Mouse (Mus musculus) heart, embryonic 15.5 days (tissue): ENCODE data around the gene Hip1. TPM values are rescaled to one million over a fixed set of nuclear protein-coding genes. Genes with fewer than 3 reads are reported as not detected.
"Not testable (repeated sequence)": the region's sequence is repeated elsewhere in the genome, so short reads cannot be mapped to it uniquely, and the experiment has no call there.

ENCODE experiments used
- ATAC-seq: fragments of 200-750 bp; cut with Nextera tagmentation; replicated peaks from 2 replicates; pipeline ENCODE4 v1.8.0; 2017; ENCODE audit warnings: low read depth, moderate TSS enrichment; ENCODE audit not compliant: insufficient number of reproducible peaks, insufficient read depth, low FRiP score
- H3K27ac ChIP-seq: fragments of 300-500 bp; sonication (generic); 2 replicates; pipeline ENCODE4 v1.5.1; 2015; ENCODE audit warnings: mild to moderate bottlenecking, inconsistent platforms
- H3K27me3 ChIP-seq: fragments of 300-500 bp; sonication (generic); 2 replicates; pipeline ENCODE4 v1.6.1; 2015; ENCODE audit warnings: inconsistent platforms
- H3K36me3 ChIP-seq: fragments of 300-500 bp; sonication (generic); 2 replicates; pipeline ENCODE4 v1.6.1; 2015; ENCODE audit warnings: mild to moderate bottlenecking, inconsistent platforms
- H3K4me1 ChIP-seq: fragments of 300-500 bp; sonication (generic); replicated peaks from 2 replicates; pipeline ENCODE4 v1.6.1; 2015; ENCODE audit warnings: inconsistent platforms
- H3K4me2 ChIP-seq: fragments of 300-500 bp; sonication (generic); 2 replicates; pipeline ENCODE4 v1.6.1; 2015; ENCODE audit warnings: inconsistent platforms, mild to moderate bottlenecking, moderate library complexity
- H3K4me3 ChIP-seq: fragments of 300-500 bp; sonication (generic); 2 replicates; pipeline ENCODE4 v1.5.1; 2015; ENCODE audit warnings: mild to moderate bottlenecking, inconsistent platforms
- H3K9ac ChIP-seq: fragments of 300-500 bp; sonication (generic); 2 replicates; pipeline ENCODE4 v1.6.1; 2015; ENCODE audit warnings: mild to moderate bottlenecking, inconsistent platforms
- H3K9me3 ChIP-seq: fragments of 300-500 bp; sonication (generic); replicated peaks from 2 replicates; pipeline ENCODE4 v1.6.1; 2016; ENCODE audit warnings: inconsistent platforms
- WGBS: fragments of 180-500 bp; shearing (Covaris S2); methylation state at CpG from one replicate; pipeline ENCODE4 v1.1.7; 2015; ENCODE audit warnings: mixed read lengths; 5-methylcytosine and 5-hydroxymethylcytosine counted together
- polyA plus RNA-seq: library from polyadenylated mRNA; unstranded; fragments of >200 nt; fragmentation: Nextera tagmentation; extraction: Ambion mirVana; gene quantifications from 2 replicates; pipeline ENCODE4 v1.2.1, GENCODE M21; 2015

Hip1 gene
- polyA plus RNA-seq, 1 experiment from 2014 or later: 20.6 TPM

- ATAC-seq: no peak
- peaks cover 7% of the 10 kb centered on the region; the same call in 1 of the 2 replicates for H3K4me1 ChIP-seq
- no peak overlapping the region for H3K9ac ChIP-seq
- no peaks in the 10 kb centered on the region for H3K27me3 ChIP-seq
- H3K36me3 ChIP-seq: peaks cover 16% of the 10 kb centered on the region; the same call in 1 of the 2 replicates
- peak overlapping the region; percentile 9; the same call in 1 of the 2 replicates for H3K4me2 ChIP-seq
- H3K27ac ChIP-seq: peak overlapping the region; percentile 61
- 83% methylated on average over 4 of the region's 4 CpGs for WGBS
- H3K9me3 ChIP-seq: no peaks in the 10 kb centered on the region
- no peak overlapping the region for H3K4me3 ChIP-seq
Measured at GRCm38 (mm10) chr5:135460833-135461173, 84.1 kb downstream of the Hip1 start.

DNA sequence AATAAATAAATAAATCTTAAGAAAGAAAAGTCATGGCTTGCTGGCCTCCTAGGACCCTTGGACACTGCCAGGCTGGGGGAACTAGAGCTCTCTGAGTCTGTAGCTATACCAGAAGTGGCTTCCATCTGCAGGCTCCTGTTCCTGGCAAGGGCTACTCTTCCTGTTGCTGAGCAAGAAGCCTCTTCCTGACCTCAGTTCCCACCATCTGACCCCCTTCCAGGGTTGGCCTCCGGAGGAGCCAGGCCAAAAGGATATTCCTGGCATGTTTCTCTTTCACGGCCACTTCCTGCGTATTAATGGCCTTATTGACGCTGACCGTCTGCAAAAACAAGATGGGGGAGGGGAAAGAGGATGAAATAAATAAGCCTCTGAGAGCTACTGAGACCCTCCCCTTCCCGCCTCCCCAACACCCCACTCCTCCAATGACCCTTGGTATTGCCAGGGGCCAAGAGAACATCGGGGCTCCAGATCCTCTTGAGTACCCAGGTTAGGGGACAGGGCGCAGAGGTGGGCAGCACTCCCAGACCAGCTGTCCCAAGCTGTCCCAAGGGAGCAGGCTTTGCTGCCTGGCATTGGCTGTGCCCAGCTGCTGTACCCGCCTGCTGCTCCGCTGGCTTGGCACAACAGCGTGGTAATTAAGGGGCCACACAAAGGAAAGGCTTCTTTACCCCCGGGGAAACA lies 84.6 kb downstream of the Hip1 start:
- H3K27ac ChIP-seq: peak overlapping the region; percentile 61

DNA sequence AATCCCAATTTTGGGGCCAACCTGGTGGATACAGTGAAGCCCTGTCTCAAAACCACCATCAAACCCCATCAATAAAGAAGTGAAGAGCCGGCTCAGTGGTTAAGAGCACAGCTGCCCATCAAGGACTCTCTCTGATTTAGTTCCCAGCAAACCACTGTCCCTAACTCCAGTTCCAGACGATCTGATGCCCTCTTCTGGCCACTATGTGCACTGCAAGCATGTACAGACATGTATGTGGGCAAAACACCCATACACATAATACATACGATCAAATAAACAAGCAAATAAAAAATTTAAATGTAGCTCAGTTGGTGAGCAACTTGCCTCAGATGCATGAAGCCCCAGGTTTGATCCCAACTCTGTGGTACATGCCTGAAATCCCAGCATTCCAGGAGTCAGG lies 85.4 kb downstream of the Hip1 start:
- Histone ChIP-seq H3K4me3 (no peak overlapping the region), H3K4me2 (no peak overlapping the region), H3K36me3 (peaks cover 27% of the 10 kb centered on the region), H3K27ac (no peak overlapping the region), H3K9ac (no peak overlapping the region), H3K27me3 (no peaks in the 10 kb centered on the region), H3K9me3 (no peaks in the 10 kb centered on the region), H3K4me1 (peaks cover 4% of the 10 kb centered on the region; the same call in 1 of the 2 replicates)
- 65% methylated on average over 3 of the region's 3 CpGs for WGBS
- no peak for ATAC-seq

More for the DNA sequence above, 84.6 kb downstream of the Hip1 start:
- Histone ChIP-seq H3K4me1 (peaks cover 4% of the 10 kb centered on the region; the same call in 1 of the 2 replicates), H3K4me2 (peak overlapping the region; percentile 9; the same call in 1 of the 2 replicates), H3K9me3 (no peaks in the 10 kb centered on the region), H3K4me3 (no peak overlapping the region), H3K9ac (no peak overlapping the region), H3K27me3 (no peaks in the 10 kb centered on the region), H3K36me3 (peaks cover 19% of the 10 kb centered on the region; the same call in 1 of the 2 replicates)
- WGBS: 78% methylated on average over 12 of the region's 12 CpGs
- peak; percentile 40; the same call in 1 of the 2 replicates for ATAC-seq

- no peak for ATAC-seq
- Histone ChIP-seq H3K27ac (no peak overlapping the region), H3K36me3 (peaks cover 36% of the 10 kb centered on the region), H3K4me2 (no peak overlapping the region), H3K9me3 (no peaks in the 10 kb centered on the region), H3K9ac (no peak overlapping the region), H3K27me3 (no peaks in the 10 kb centered on the region), H3K4me3 (no peak overlapping the region), H3K4me1 (no peaks in the 10 kb centered on the region; the same call in 1 of the 2 replicates)
- WGBS: 86% methylated on average over 16 of the region's 16 CpGs
Measured at GRCm38 (mm10) chr5:135457961-135458360, 87.0 kb downstream of the Hip1 start.

- no peaks in the 10 kb centered on the region for H3K9me3 ChIP-seq
- WGBS: 91% methylated on average over 9 of the region's 9 CpGs
- H3K27ac ChIP-seq: no peak overlapping the region
- no peak overlapping the region for H3K4me3 ChIP-seq
- H3K4me1 ChIP-seq: no peaks in the 10 kb centered on the region; the same call in 1 of the 2 replicates
- no peak overlapping the region for H3K9ac ChIP-seq
- no peak for ATAC-seq
- H3K27me3 ChIP-seq: no peaks in the 10 kb centered on the region
- H3K36me3 ChIP-seq: peaks cover 36% of the 10 kb centered on the region
- no peak overlapping the region for H3K4me2 ChIP-seq
Measured at GRCm38 (mm10) chr5:135456515-135456914, 88.4 kb downstream of the Hip1 start.

DNA sequence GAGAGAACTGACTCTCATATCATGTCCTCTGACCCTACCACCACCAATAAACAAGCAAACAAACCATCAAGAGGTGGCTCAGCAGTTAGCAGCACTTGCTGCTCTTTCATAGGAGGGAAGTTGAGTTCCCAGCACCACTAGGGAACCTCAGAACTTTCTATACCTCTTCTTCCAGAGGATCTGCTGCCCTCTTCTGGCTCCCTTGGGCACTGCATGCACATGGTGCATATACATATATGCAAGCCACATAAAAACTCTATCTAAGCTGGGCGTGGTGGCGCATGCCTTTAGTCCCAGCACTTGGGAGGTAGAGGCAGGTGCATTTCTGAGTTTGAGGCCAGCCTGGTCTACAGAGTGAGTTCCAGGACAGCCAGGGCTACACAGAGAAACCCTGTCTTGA lies 90.7 kb downstream of the Hip1 start:
- ATAC-seq: no peak
- Histone ChIP-seq H3K9ac (no peak overlapping the region), H3K36me3 (peaks cover 51% of the 10 kb centered on the region), H3K4me1 (no peaks in the 10 kb centered on the region), H3K27ac (no peak overlapping the region), H3K4me2 (no peak overlapping the region), H3K27me3 (no peaks in the 10 kb centered on the region), H3K9me3 (no peaks in the 10 kb centered on the region), H3K4me3 (no peak overlapping the region)
- WGBS: 100% methylated on average over 2 of the region's 2 CpGs

DNA sequence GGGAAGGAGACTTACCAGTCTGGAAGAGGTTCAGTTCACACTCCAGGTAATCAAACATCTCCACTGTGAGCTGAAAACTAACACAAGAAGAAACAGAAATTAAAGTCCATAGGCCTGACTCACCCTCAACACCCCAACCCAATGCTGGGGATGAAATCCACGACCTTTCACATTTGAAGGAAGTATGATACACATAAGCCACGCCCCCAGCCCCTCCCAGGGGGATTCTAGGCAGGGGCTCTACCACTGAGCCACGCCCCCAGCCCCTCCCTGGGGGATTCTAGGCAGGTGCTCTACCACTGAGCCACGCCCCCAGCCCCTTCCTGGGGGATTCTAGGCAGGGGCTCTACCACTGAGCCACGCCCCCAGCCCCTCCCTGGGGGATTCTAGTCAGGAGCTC lies 93.4 kb downstream of the Hip1 start:
- H3K36me3 ChIP-seq: peaks cover 58% of the 10 kb centered on the region

GRCm38 (mm10) chr5:135451100-135451499 lies 93.8 kb downstream of the Hip1 start:
- Histone ChIP-seq H3K9ac (no peak overlapping the region), H3K4me3 (no peak overlapping the region), H3K36me3 (peaks cover 54% of the 10 kb centered on the region), H3K27ac (no peak overlapping the region), H3K27me3 (no peaks in the 10 kb centered on the region), H3K9me3 (no peaks in the 10 kb centered on the region), H3K4me1 (peaks cover 4% of the 10 kb centered on the region), H3K4me2 (no peak overlapping the region)
- 88% methylated on average over 8 of the region's 8 CpGs for WGBS
- no peak for ATAC-seq

More for the DNA sequence above, 93.4 kb downstream of the Hip1 start:
- WGBS: 76% methylated on average over 5 of the region's 5 CpGs
- not testable (repeated sequence) for H3K9me3 ChIP-seq, H3K27me3 ChIP-seq, ATAC-seq, H3K4me1 ChIP-seq, H3K9ac ChIP-seq, H3K4me3 ChIP-seq, H3K27ac ChIP-seq, H3K4me2 ChIP-seq

- no peak overlapping the region for H3K4me3 ChIP-seq
- peak overlapping the region; percentile 59 for H3K27ac ChIP-seq
- H3K27me3 ChIP-seq: no peaks in the 10 kb centered on the region
- H3K4me1 ChIP-seq: peaks cover 18% of the 10 kb centered on the region
- no peaks in the 10 kb centered on the region for H3K9me3 ChIP-seq
- WGBS: 73% methylated on average over 8 of the region's 8 CpGs
- H3K9ac ChIP-seq: no peak overlapping the region
- H3K36me3 ChIP-seq: peaks cover 41% of the 10 kb centered on the region
- no peak for ATAC-seq
- H3K4me2 ChIP-seq: no peak overlapping the region
Measured at GRCm38 (mm10) chr5:135445755-135446154, 99.2 kb downstream of the Hip1 start.

DNA sequence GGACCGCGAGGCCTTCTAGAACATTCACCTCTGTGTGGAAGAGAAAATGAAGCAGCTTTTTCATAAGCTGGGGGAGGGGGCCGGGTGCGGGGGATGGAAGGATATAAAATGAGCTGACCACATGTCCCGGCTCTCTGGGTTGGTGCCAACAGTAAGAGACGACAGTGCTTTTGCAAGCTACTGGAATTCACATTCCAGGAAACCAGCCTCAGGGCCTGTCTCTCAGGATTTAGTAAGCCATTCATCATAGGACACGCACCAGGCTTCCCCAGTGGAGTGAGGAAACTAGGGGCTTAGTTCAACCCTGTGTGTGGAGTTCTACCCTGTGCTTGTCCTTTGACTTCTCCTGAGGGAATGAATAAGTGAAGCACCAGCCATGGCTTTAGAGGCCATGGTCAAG lies 102.5 kb downstream of the Hip1 start:
- peaks cover 33% of the 10 kb centered on the region for H3K36me3 ChIP-seq

DNA sequence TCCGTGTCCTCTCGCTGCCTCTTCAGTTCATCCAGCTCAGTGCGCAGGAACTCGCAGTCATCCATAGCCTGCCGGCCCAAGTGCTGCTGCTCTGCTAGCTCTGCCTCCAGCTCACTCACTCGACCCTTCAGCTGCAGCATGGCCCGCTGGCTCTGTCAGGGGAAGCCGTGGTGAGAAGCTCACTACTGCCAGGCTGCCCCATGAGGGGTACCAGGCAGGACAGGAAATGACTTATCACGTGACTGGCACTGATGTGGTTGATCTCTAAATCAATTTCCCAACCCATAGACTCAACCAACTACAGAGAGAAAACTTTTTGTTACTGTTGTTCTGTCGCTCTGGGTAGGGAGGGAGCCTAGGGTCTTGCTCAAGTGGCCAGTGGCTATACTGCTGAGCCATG lies 109.9 kb downstream of the Hip1 start:
- H3K36me3 ChIP-seq: peaks cover 66% of the 10 kb centered on the region
- 94% methylated on average over 10 of the region's 10 CpGs for WGBS

More for the DNA sequence above, 102.5 kb downstream of the Hip1 start:
- no peaks in the 10 kb centered on the region for H3K9me3 ChIP-seq
- no peak overlapping the region for H3K9ac ChIP-seq
- peak; percentile 48; the same call in 1 of the 2 replicates for ATAC-seq
- no peak overlapping the region for H3K4me3 ChIP-seq
- H3K4me2 ChIP-seq: no peak overlapping the region
- H3K27ac ChIP-seq: peak overlapping the region; percentile 35
- peaks cover 18% of the 10 kb centered on the region for H3K4me1 ChIP-seq
- H3K27me3 ChIP-seq: no peaks in the 10 kb centered on the region
- 43% methylated on average over 7 of the region's 7 CpGs for WGBS

DNA sequence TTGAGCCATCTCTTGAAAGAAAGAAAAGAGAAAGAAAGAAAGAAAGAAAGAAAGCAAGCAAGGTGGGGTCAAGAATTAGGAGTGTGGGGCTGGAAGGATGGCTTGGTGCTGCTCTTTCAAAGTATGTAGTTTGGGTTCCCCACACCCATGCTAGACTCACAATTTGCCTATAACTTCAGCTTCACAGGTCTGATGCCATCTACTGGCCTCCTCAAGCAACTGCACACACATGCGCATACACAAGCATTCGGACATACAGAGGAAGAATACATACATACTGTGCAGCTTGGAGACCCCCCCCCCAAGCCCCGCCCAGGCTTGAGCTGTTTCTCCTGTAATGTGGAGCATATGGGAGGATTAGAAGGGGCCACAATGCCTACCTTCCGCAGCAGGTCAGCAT lies 111.1 kb downstream of the Hip1 start:
- Histone ChIP-seq H3K4me1 (peaks cover 8% of the 10 kb centered on the region; the same call in 1 of the 2 replicates), H3K4me3 (no peak overlapping the region), H3K36me3 (peaks cover 74% of the 10 kb centered on the region), H3K9ac (no peak overlapping the region), H3K27me3 (no peaks in the 10 kb centered on the region), H3K9me3 (no peaks in the 10 kb centered on the region), H3K4me2 (no peak overlapping the region), H3K27ac (no peak overlapping the region)
- ATAC-seq: no peak
- WGBS: 94% methylated on average over 4 of the region's 4 CpGs

More for the DNA sequence above, 109.9 kb downstream of the Hip1 start:
- no peak overlapping the region for H3K27ac ChIP-seq
- no peak overlapping the region for H3K4me2 ChIP-seq
- H3K27me3 ChIP-seq: no peaks in the 10 kb centered on the region
- H3K9me3 ChIP-seq: no peaks in the 10 kb centered on the region
- no peak overlapping the region for H3K4me3 ChIP-seq
- no peak overlapping the region for H3K9ac ChIP-seq
- peaks cover 8% of the 10 kb centered on the region; the same call in 1 of the 2 replicates for H3K4me1 ChIP-seq
- ATAC-seq: no peak
